Mouse (Mus musculus) lung, postnatal 0 days (tissue): ENCODE results near the gene Pex3.

Source experiments
- CTCF ChIP-seq: IDR thresholded peaks from 2 replicates; pipeline ENCODE4 v1.5.1; 2016; ENCODE audit warnings: antibody characterized with exemption, mild to moderate bottlenecking
- EP300 ChIP-seq: IDR thresholded peaks from 2 replicates; pipeline ENCODE4 v1.6.1; 2016; ENCODE audit warnings: antibody characterized with exemption, mild to moderate bottlenecking, control low read depth

DNA sequence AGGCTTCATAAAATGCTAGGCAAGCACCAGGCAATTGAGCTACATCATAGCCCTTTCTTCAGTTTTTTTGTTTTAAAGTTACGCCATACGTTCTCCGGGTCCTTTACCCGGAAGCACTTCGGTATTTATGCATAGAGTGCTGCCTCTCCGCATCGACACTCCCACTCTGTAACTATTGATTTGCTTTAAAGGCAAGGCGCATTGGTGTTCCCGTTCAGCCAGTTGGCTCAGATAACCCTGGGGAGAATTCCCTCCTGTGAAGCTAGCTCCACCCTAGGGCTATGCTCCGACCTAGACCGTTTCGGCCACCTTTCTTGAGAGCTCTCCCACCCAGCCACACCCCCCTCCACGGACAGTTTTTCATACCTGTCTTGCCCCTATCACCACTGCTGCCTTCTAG lies 13.5 kb upstream of the Pex3 start:
- TF ChIP-seq CTCF (no peak), EP300 (no peak)
